Mouse (Mus musculus): ENCODE measurements around the gene Grtp1.

Gene Grtp1

DNA sequence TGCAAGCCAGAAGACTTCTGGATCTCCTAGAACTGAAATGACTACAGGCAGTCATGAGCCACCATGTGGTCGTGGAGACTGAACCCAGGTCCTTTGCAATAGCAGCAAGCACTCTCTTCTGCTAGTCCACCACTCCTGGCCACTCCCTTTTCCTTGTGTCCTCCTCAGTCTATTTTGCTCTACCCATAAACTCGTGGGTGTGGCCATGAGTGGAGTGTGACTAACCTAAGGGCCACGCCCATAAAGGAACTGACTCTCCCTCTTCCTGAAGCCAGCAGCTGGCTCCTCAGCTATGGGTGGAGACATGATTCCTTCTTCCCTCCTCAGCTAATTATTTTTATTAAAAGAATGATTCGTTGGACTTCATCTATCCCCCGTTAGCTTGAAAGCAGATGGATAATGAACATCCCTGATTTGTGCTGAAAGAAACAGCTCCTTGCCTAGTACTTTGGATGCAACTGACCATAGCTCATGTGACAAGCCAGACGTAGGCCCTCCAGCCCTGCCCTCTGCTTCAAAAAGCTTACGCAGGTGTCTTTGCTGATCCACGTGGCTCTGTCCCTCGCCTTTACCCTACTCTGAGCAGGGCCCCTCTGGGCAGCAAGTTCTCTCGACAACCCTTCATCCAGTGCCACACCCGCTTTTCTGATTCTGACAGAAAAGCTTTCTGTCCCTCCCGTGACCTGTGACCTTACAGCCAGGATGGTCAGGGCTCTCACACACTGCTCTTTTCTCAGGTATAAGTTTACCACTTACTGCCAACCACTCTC, 4.1 kb upstream of the Grtp1 start:
- no peak for DNase-seq (ENCODE audit: low spot score in 2 of 2)

DNA sequence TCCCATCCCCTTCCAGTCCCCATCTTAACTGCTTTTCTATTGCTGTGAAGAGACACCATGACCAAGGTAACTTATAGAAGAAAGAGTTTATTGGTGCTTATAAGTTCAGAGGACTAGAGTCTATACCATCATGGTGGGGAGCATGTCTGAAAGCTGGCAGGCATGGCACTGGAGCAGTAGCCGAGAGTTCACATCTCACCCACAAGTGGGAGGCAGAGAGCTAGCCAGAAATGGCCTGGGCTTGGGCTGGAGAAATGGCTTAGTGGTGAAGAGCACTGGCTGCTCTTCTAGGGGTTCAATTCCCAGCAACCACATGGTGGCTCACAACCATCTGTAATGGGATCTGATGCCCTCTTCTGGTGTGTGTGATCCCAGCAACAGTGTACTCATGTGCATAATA, 3.1 kb upstream of the Grtp1 start:
- DNase-seq (ENCODE audit: low spot score in 2 of 2) = no peak

DNA sequence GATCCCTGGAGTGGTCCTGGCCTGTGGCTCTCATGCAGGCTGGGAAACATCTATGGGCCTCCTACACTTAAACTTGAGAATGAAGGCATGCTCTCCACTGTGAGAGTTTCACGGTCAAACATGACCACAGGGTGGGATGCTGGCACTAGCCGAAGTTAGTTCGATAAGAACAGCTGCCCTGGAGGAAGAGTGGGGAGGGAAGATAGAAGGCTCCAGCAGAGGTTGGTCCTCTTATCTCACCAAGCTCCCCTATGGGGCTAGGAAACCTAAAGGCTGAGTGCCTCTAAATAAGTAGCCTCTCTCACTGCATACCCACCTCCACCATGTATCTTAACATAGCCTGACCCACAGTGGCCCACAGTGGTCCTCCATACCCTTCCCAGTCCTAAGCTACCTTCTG, 2.4 kb upstream of the Grtp1 start:
- no peak for DNase-seq (ENCODE audit: low spot score in 2 of 2)

DNA sequence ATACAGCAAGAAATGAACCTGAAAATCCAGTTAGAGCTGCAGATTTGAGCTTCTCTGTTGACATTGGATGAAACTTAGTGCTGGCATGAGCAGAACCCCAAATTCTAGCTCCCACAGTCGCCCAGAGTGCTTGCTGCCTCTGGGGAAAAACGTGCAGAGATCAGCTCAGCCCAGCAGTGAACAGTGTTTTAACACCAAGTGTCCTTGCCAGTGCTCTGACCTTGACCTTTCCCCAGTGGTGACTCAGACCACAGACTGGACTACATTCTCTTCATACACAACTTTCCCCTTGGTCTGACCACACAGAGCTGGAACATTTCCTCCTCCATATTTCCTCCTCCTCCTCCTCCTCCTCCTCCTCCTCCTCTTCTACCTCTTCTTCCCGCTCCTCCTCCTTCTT, 1.6 kb upstream of the Grtp1 start:
- DNase-seq (ENCODE audit: low spot score in 2 of 2) = no peak

DNA sequence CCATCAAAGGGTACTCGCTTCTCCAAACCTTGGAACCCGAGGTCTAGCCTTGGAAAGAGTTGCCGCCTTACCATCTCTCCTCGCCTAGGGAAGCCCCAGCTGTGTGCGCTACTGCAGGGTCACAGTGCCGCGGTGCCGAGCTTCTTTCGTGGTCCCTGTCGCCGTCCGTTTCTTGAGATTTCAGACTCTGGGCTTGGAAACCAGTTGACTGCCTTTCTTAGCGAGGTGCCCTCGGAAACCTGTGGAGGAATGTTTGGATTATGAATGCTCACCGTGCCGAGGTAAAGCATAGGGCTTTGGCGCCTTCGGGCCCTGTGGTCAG, 554 bp upstream of the Grtp1 start:
- DNase-seq (ENCODE audit: low spot score in 2 of 2) = no peak

DNA sequence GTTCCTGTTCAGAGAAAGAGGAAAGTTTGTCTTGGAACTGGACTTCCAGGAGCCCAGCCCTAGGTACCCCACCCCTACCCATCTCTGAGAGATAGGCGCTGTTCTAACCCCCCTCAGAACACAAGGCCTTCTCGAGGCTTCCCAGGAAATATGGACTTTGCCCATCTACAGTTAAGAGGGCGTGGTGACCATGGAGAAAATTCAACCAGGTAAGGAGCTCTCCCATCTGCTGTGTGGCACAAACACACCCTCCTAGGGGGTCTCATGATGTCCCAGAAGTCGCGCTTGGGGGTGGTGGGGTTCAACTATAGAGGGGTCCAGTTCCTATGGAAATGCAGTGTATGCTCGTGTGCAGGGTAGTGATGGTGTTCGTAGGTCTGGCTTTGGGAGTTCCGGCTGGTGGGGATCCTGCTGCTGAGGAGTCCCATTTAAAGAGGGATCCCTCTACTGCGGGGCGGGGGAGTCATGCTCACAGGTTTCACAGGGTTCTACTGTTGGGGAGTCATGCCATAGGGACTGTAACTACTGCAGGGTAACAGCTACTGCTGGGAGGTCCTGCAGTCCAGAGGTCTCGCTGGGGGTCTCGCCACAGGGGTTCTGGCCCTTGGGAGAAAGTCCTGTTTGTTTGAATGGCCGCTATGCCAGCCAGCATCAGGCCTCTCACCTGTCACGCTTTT, 897 bp downstream of the Grtp1 start:
- no peak for DNase-seq (ENCODE audit: low spot score in 2 of 2)

DNA sequence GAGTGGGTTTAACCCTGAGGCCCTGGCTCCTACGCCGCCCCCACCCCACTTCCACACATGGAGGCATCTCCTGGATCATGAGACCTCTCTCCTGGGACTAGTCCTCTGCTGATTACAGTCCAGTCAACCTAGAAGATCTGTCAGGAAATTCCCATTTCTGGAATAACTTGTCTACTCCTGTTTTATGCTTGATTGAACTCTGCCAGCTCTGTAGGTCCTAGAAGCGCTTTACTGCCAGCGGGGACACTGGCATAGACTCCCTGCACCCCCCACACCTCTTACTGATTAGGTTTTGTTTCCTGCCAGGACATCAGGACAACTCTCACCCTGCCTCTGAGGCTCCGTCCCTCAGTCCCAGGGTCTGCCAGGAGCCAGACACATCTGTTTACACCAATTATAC, 2.9 kb downstream of the Grtp1 start:
- DNase-seq (ENCODE audit: low spot score in 2 of 2) = no peak

DNA sequence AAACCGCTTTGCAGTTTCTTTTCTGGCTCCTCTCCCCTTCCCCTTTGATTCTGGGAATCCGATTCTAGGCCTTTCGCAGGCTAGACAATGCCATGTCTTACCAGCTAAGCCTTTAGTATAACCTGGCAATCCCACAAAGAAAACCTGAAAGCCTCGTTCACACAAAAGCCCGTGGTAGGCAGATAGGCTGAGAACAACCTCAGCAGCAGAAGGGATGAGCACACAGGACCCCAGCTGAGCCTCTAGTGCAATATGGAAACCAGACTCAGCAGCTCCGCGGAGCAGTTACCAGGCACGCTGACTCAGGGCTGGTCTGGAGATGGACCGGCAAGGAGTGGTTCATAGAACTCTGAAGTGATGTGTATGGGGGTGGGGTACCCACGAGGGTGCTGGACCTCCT, 5.6 kb downstream of the Grtp1 start:
- DNase-seq (ENCODE audit: low spot score in 2 of 2) = no peak

DNA sequence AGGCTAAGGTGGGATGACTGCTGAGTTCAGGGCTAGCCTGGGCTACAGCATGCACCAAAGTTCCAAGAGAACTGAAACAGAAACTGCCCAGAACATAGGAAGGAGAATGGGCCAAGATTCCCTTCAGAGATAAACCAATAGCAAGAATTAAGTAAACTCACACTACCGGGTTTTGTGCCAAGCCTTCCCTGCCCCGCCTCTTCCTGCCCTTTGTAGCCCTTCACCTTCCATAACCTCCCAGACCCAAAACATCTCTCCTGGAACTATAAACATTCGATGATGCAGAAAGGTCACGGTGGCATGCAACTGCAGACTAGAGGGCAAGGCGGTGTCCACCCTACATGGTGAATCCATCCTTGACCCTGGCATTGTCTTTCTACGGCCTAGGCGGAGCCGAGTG, 10.2 kb downstream of the Grtp1 start:
- DNase-seq (ENCODE audit: low spot score in 2 of 2) = no peak

DNA sequence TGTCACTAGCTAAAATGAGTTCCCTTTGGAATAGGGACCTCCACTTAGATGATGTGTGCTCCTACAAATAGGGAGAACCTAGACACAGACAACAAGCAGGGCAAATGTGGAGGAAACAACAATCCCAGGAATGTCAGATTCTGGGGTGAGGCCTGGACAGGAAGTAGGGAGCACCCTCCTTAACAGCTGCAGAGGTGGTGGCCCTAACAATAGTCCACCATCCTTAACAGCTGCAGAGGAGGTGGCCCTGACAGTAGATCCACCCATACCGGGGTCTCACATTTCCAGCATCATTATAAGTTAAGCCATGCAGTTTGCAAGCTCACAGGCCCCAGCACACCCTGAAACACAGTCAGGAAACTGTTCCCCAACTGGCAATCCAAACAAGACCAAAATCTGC, 11.6 kb downstream of the Grtp1 start:
- DNase-seq (ENCODE audit: low spot score in 2 of 2) = no peak

DNA sequence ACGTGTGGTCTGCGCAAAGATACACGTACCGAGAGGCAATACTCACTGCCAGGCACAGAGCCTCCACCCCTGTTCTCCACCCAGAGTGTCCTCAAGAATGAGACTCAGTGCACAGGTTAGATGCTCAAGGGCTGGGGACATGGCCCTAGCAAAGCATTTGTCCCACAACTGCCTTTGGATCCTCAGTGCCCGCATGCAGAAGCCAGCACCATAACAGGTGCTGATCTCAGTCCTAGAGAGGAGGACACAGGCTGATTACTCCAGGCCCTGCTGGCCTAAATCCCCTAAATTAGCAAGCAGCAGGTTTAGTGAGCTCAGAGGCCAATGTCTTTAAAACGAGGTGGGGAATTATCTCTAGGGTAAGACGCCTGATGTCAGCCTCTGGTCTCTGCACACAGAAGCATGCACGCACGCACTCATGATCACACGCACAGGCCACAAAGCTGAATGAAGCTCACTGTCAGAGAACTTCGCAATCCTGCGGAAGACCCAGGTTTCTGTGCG, 12.3 kb downstream of the Grtp1 start:
- no peak for DNase-seq (ENCODE audit: low spot score in 2 of 2)

DNA sequence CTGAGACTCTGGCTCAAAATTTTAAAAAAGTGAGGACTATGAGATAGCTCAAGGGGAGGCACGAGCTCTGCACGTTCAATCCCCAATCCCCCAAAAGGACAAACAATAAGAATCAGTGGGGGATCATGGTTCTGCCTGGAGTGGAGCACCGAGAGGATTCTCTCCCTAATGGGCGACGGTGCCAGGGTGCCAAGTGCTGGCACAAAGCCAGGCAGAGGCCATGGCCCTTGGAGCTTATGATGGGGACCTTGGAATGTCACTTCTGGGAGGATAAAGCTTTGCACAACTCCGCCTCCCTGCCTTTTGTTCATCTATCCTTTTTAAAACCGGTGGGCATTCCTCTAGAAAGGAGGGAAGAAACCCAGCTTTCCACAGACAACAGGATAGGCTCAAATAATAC, 12.8 kb downstream of the Grtp1 start:
- no peak for DNase-seq (ENCODE audit: low spot score in 2 of 2)

DNA sequence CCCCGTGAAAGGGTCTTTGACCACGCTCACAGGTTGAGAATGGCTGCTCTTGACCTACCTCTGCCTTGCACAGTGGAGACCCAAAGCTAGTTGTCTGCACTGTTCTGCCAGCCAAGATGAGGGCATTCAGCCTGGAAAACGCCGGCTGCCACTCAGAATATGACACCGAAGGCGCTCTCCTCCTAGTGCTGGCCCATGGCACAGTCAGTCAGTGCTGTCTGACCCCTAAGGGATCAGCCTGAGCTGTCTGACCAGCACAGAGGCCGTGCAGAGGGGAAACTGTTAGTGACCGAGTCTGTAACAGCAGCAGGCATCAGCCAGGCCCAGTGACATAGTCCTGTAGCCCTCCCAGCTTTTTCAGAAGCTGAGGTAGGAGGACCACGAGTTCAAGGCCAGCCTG, 13.2 kb downstream of the Grtp1 start:
- DNase-seq (ENCODE audit: low spot score in 2 of 2) = no peak

DNA sequence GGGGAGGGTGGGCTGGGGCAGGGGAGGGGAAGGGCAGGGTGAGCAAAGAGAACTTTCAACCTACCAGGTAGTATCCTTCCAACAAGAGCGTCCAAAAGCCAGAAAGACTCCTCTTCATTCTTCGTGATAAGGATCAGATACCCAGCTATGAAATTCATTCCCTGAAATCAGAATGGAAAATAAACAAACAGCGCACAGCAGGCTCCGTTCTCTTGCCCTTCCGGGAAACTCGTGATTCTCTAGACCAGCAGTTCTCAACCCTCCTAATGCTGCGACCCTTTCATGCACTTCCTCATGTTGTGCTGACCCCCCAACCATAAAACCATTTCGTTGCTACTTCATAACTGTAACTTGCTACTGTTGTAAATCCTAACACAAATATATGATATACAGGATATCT, 13.6 kb downstream of the Grtp1 start:
- no peak for DNase-seq (ENCODE audit: low spot score in 2 of 2)

DNA sequence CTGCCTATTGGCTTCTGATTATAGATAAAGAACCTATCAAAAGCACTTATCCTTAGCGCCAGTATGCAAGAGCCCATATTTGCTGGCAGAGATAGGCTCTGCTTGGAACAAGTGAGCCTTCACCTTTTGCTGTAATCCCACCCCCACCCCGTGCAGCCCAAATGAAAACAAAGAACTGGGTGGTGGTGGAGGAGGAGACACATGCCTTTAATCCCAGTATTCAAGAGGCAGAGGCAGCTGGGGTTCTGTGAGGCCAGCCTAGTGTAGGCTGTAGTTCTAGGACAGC, 18.8 kb downstream of the Grtp1 start:
- DNase-seq (ENCODE audit: low spot score in 2 of 2) = no peak

DNA sequence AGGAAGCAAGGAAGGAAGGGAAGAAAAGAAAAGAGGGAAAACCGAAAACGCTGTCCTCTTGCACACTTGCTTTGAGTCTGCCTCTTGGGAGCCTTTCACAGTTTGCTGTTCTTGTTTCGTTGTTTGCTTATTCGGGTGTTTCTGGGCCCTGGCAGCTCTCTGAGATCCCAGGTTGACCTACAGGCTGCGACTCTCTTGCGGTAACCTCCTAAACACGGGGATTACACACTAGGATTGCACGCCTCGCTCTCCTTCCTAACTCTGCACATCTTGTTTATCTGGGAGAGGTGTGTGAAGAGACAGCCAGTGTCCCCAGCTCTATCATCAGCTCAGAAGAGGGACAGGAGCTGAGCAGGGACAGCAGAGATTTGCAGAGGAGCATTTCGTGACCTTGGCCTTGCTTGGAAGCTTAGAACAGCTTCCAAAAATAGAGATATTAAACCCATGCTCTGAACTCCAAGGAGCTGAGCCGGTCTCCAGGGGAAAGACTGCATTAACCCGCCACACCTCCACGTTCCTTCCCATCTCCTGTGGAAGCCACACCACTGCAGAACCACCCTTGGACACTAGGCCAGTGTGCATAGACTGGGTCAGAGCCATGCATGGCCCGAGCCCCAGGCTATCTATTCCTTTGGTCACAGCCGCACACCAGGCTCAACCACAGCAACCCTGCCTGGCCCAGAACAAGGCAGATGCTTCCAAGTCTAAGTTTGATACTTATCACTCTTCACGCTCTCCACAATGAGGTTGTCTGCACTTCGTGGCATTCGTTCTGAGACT, 19.3 kb downstream of the Grtp1 start:
- DNase-seq (ENCODE audit: low spot score in 2 of 2) = no peak

DNA sequence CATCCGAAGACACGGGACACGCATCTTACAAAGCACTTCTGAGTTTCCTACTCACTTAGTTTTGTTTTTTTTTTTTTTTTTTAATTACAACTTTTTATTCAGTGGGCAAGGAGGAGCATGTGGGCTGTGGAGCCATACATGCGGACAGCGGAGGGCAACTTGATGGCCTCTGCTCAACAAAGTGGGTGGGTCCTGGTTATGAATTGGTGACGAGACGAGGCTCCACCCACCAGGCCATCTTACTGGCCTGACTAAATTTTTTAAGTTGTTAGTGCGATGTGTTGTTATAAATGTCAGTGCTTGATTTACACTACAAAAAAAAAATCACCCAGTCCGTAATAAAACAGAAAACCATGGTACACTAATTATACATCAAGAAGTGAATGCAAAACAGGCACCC, 20.0 kb downstream of the Grtp1 start:
- no peak for DNase-seq (ENCODE audit: low spot score in 2 of 2)

DNA sequence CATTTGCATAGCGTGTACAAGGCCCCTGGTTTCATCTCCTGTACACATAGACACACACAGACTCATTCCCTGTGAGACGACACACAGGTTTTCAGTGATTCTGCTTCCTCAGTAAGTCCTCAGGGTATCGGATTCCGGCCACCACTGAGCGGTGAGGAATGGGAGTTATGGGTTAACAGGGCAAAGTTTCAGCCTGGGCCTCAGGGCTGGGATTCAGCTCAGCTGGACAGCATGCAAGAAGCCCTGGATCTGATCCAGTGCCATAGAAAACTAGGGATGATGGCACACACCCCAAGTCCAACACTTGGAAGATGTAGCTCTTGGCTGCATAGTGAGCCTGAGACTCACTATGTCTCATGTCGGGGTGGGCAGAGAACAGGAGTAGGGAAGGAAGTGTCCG, 20.5 kb downstream of the Grtp1 start:
- no peak for DNase-seq (ENCODE audit: low spot score in 2 of 2)

DNA sequence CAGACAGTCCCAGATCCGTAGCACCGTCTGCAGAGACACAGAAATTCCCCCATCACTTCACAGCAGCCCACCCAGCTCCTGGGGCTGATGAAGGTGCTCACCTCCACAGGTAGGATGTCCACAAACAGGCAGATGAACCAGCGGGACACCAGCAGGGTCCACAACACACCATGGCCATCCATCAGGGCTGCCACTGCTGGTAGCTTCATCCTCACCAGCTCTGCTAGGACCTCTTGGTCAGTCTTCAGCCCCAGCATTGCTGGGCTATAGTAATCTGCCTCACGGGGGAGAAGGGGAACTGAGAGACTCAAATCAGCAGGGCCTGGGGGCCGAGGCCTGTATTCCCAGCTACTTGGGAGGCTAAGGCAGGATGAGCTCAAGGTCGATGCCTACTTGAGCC, 20.9 kb downstream of the Grtp1 start:
- no peak for DNase-seq (ENCODE audit: low spot score in 2 of 2)

DNA sequence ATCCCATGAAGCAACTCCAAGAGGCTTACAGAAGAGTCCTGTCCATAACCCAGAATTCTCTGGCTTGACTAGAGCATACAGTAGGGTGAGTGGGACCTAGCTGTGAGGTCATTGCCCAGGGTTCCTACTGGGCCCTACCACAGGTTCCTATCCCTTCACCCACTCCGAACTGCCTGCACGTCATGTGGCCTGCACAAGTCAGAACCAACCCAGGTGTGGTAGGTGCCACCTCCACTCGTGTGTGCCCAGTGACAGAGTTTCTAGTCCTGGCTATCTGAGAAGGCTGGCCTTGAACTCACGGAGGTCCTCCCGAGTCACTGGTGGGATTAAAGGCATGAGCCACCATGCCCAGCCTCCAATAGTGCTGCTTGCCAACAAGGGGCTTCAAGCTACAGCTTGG, 22.3 kb downstream of the Grtp1 start:
- DNase-seq (ENCODE audit: low spot score in 2 of 2) = no peak

DNA sequence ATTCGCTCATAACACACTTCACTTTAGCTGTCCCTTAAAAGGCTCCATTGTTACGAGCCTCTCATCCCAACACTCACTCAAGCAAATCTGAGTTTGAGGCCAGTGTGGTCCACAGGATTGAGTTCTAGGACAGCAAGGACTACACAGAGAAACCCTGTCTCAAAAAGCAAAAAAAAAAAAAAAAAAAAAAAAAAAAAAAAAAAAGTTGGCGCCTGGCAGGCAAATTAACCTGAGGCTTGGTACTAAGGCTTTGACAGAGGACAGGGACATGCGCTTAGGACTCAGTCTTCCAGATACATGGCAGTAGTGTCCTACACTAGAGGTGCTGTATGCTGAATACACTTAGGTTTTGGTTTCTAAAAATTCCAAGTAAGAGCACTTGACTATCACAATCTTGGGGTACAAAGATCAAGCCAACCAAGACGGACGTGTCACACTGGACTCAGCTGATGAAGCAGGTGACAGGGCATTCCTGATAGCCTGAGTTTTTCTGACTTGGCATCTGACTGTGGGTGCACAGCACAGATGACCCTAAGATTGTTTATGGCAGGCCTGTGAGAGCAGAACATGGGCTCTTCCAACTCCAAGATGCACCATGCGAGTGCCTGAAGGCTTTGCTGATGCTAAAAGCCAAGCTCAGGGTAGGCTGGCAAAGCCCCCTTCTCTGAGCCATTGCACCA, 23.1 kb downstream of the Grtp1 start:
- no peak for DNase-seq (ENCODE audit: low spot score in 2 of 2)

DNA sequence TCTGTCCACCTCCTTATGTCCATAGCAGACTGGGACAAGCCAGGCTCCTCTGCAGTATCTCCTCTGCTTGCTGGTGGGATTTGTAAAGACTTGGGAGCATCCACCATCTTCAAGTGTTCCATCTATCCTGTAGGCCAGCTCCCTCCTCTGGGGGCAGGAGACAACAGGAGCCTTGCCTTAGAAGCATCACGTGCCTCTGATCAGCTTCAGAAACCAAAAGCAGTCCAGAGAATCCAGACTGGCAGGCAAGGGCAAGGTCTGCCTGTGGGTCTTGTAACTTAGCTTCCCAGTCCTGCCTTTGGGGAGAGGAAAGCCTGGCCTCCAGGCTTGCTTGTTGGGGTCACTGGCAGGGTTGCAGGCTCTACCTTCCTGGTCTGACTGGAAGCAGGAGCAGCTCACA, 24.8 kb downstream of the Grtp1 start:
- DNase-seq (ENCODE audit: low spot score in 2 of 2) = no peak

DNA sequence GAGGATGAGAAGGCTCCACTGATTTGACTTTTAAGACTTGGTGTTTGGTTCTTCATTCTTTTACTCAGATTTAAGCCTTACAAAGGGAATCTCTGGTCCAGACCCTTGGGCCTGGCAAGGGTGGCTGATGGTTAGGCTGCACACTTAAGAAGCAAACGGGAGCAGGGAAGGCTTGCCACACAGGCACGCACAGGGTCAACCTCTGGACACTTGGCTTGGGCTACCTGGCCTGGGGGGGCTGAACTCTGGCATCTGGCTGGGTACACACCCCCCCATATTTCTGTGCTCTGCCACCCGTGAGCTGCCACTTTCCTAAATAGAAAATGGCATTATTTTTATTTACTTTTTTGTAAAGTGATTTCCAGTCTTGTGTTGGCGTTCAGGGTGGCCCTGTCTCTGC, 25.6 kb downstream of the Grtp1 start:
- no peak for DNase-seq (ENCODE audit: low spot score in 2 of 2)

All from frontal cortex, postnatal 36 days (tissue).